Mouse (Mus musculus) forebrain, embryonic 14.5 days (tissue): ENCODE results near the gene Clec16a. TPM values are rescaled to one million over a fixed set of nuclear protein-coding genes. Genes with fewer than 3 reads are reported as not detected.

Source experiments
- ATAC-seq: fragments of 200-750 bp; cut with Nextera tagmentation; 2 replicates; pipeline ENCODE4 v1.8.0; 2017; ENCODE audit warnings: mild to moderate bottlenecking, moderate library complexity
- DNase-seq: peaks from one replicate; pipeline ENCODE4 v3.0.0-alpha.2; 2015; ENCODE audit warnings: low spot score
- H3K27ac ChIP-seq: fragments of 300-500 bp; sonication (generic); 2 replicates; pipeline ENCODE4 v1.5.1; 2014; ENCODE audit warnings: low read depth, mild to moderate bottlenecking, control low read depth, low read length, moderate library complexity
- H3K27me3 ChIP-seq: fragments of 300-500 bp; sonication (generic); replicated peaks from 2 replicates; pipeline ENCODE4 v1.6.1; 2014; ENCODE audit warnings: low read length, control low read depth, mixed read lengths; ENCODE audit not compliant: control insufficient read depth, insufficient read depth
- H3K36me3 ChIP-seq: fragments of 300-500 bp; sonication (generic); 2 replicates; pipeline ENCODE4 v1.6.1; 2014; ENCODE audit warnings: low read length, control low read depth; ENCODE audit not compliant: control insufficient read depth, insufficient read depth
- H3K4me1 ChIP-seq: fragments of 300-500 bp; sonication (generic); 2 replicates; pipeline ENCODE4 v1.6.1; 2014; ENCODE audit warnings: antibody characterized with exemption, low read length, control low read depth; ENCODE audit not compliant: control insufficient read depth, insufficient read depth
- H3K4me2 ChIP-seq: fragments of 300-500 bp; sonication (generic); 2 replicates; pipeline ENCODE4 v1.6.1; 2014; ENCODE audit warnings: mild to moderate bottlenecking, control low read depth, low read length
- H3K4me3 ChIP-seq: fragments of 300-500 bp; sonication (generic); 2 replicates; pipeline ENCODE4 v1.5.1; 2014; ENCODE audit warnings: low read depth, low read length, control low read depth
- H3K9ac ChIP-seq: fragments of 300-500 bp; sonication (generic); 2 replicates; pipeline ENCODE4 v1.6.1; 2014; ENCODE audit warnings: mild to moderate bottlenecking, low read length, control low read depth, moderate library complexity
- H3K9me3 ChIP-seq: fragments of 300-500 bp; sonication (generic); replicated peaks from 2 replicates; pipeline ENCODE4 v1.6.1; 2016; ENCODE audit warnings: low read length, control low read depth, mixed read lengths; ENCODE audit not compliant: control insufficient read depth
- WGBS: fragments of 180-500 bp; shearing (Covaris S2); extraction: QIAGEN DNeasy Blood & Tissue Kit; methylation state at CpG from one replicate; pipeline ENCODE4 v1.1.7; 2014; 5-methylcytosine and 5-hydroxymethylcytosine counted together
- polyA plus RNA-seq: library from polyadenylated mRNA; unstranded; fragments of >200 nt; fragmentation: Nextera tagmentation; extraction: Ambion mirVana; gene quantifications from 2 replicates; pipeline ENCODE4 v1.2.1, GENCODE M21; 2014

The Clec16a gene
- polyA plus RNA-seq, 1 experiment from 2014 or later = 50.2 TPM

GRCm38 (mm10) chr16:10527046-10527644 is 18.0 kb upstream of the Clec16a start:
- Histone ChIP-seq H3K27ac (no peak overlapping the region), H3K4me3 (no peak overlapping the region), H3K9me3 (no peaks in the 10 kb centered on the region), H3K36me3 (peaks cover 14% of the 10 kb centered on the region), H3K4me2 (no peak overlapping the region), H3K27me3 (no peaks in the 10 kb centered on the region), H3K9ac (no peak overlapping the region), H3K4me1 (no peaks in the 10 kb centered on the region)
- 67% methylated on average over 6 of the region's 6 CpGs for WGBS
- ATAC-seq (peak; percentile 63; the same call in 1 of the 2 replicates), DNase-seq (peak; percentile 47)

- Histone ChIP-seq H3K4me1 (no peaks in the 10 kb centered on the region), H3K9ac (no peak overlapping the region), H3K27ac (no peak overlapping the region), H3K4me3 (no peak overlapping the region), H3K4me2 (no peak overlapping the region), H3K9me3 (no peaks in the 10 kb centered on the region), H3K27me3 (no peaks in the 10 kb centered on the region), H3K36me3 (peaks cover 14% of the 10 kb centered on the region)
- ATAC-seq = no peak
- no peak for DNase-seq
- WGBS = 82% methylated on average over 3 of the region's 3 CpGs
These were observed 16.8 kb upstream of the Clec16a start for GRCm38 (mm10) chr16:10528382-10528781.

- no peaks in the 10 kb centered on the region for H3K9me3 ChIP-seq
- H3K27ac ChIP-seq = no peak overlapping the region
- H3K4me1 ChIP-seq = no peaks in the 10 kb centered on the region
- no peak overlapping the region for H3K4me2 ChIP-seq
- WGBS = 93% methylated on average over 4 of the region's 4 CpGs
- DNase-seq (no peak), ATAC-seq (no peak)
- no peaks in the 10 kb centered on the region for H3K27me3 ChIP-seq
- H3K4me3 ChIP-seq = no peak overlapping the region
- H3K9ac ChIP-seq = no peak overlapping the region
- H3K36me3 ChIP-seq = peaks cover 14% of the 10 kb centered on the region
These were observed 15.0 kb upstream of the Clec16a start for GRCm38 (mm10) chr16:10530179-10530578.

- Histone ChIP-seq H3K27me3 (no peaks in the 10 kb centered on the region), H3K4me3 (no peak overlapping the region), H3K4me1 (no peaks in the 10 kb centered on the region), H3K4me2 (no peak overlapping the region), H3K27ac (no peak overlapping the region), H3K9me3 (no peaks in the 10 kb centered on the region), H3K36me3 (peaks cover 22% of the 10 kb centered on the region), H3K9ac (no peak overlapping the region)
- ATAC-seq (no peak), DNase-seq (no peak)
- 93% methylated on average over 4 of the region's 4 CpGs for WGBS
These were observed 11.4 kb upstream of the Clec16a start for GRCm38 (mm10) chr16:10533781-10534180.

GRCm38 (mm10) chr16:10534567-10534966 is 10.6 kb upstream of the Clec16a start:
- H3K4me2 ChIP-seq = no peak overlapping the region
- H3K27me3 ChIP-seq = no peaks in the 10 kb centered on the region
- ATAC-seq (no peak), DNase-seq (peak; percentile 39)
- no peak overlapping the region for H3K4me3 ChIP-seq
- H3K9me3 ChIP-seq = no peaks in the 10 kb centered on the region
- no peak overlapping the region for H3K27ac ChIP-seq
- H3K36me3 ChIP-seq = peaks cover 22% of the 10 kb centered on the region
- H3K9ac ChIP-seq = no peak overlapping the region
- H3K4me1 ChIP-seq = peaks cover 4% of the 10 kb centered on the region; the same call in 1 of the 2 replicates
- whole genome bisulfite sequencing = 58% methylated on average over 7 of the region's 7 CpGs

GRCm38 (mm10) chr16:10536323-10536722 is 8.8 kb upstream of the Clec16a start:
- H3K4me2 ChIP-seq = no peak overlapping the region
- no peaks in the 10 kb centered on the region for H3K9me3 ChIP-seq
- 86% methylated on average over 5 of the region's 5 CpGs for WGBS
- peaks cover 17% of the 10 kb centered on the region; the same call in 1 of the 2 replicates for H3K36me3 ChIP-seq
- DNase-seq (no peak), ATAC-seq (no peak)
- H3K4me3 ChIP-seq = no peak overlapping the region
- H3K9ac ChIP-seq = no peak overlapping the region
- H3K27me3 ChIP-seq = no peaks in the 10 kb centered on the region
- peaks cover 20% of the 10 kb centered on the region for H3K4me1 ChIP-seq
- no peak overlapping the region for H3K27ac ChIP-seq

- peaks cover 25% of the 10 kb centered on the region for H3K4me1 ChIP-seq
- no peak overlapping the region for H3K4me2 ChIP-seq
- H3K9ac ChIP-seq = no peak overlapping the region
- no peaks in the 10 kb centered on the region for H3K9me3 ChIP-seq
- no peak overlapping the region for H3K4me3 ChIP-seq
- ATAC-seq (no peak), DNase-seq (no peak)
- peaks cover 10% of the 10 kb centered on the region; the same call in 1 of the 2 replicates for H3K36me3 ChIP-seq
- no peak overlapping the region for H3K27ac ChIP-seq
- H3K27me3 ChIP-seq = no peaks in the 10 kb centered on the region
- 82% methylated on average over 3 of the region's 3 CpGs for WGBS
These were observed 8.2 kb upstream of the Clec16a start for GRCm38 (mm10) chr16:10536961-10537360.

GRCm38 (mm10) chr16:10540763-10541597 is 4.2 kb upstream of the Clec16a start:
- peak overlapping the region; percentile 92 for H3K9ac ChIP-seq
- DNase-seq = peak; percentile 41
- ATAC-seq = no peak

GRCm38 (mm10) chr16:10541598-10541930 is 3.6 kb upstream of the Clec16a start:
- H3K4me1 ChIP-seq = peaks cover 33% of the 10 kb centered on the region
- WGBS = 32% methylated on average over 7 of the region's 7 CpGs
- H3K36me3 ChIP-seq = no peaks in the 10 kb centered on the region
- H3K27ac ChIP-seq = no peak overlapping the region
- H3K9ac ChIP-seq = peak overlapping the region; percentile 92
- peak overlapping the region; percentile 75 for H3K4me2 ChIP-seq
- H3K9me3 ChIP-seq = no peaks in the 10 kb centered on the region
- DNase-seq = peak; percentile 27
- H3K4me3 ChIP-seq = peak overlapping the region; percentile 93
- no peak for ATAC-seq
- no peaks in the 10 kb centered on the region for H3K27me3 ChIP-seq

More at GRCm38 (mm10) chr16:10540763-10541597, 4.2 kb upstream of the Clec16a start:
- Histone ChIP-seq H3K36me3 (peaks cover 4% of the 10 kb centered on the region; the same call in 1 of the 2 replicates), H3K4me3 (peak overlapping the region; percentile 93), H3K27me3 (no peaks in the 10 kb centered on the region), H3K27ac (no peak overlapping the region), H3K4me2 (peak overlapping the region; percentile 75), H3K9me3 (no peaks in the 10 kb centered on the region), H3K4me1 (peaks cover 28% of the 10 kb centered on the region)
- 70% methylated on average over 16 of the region's 16 CpGs for WGBS
